Mouse (Mus musculus) urinary bladder, postnatal 14 days (tissue): ENCODE data around the gene Gpr132.

Experiments used
- DNase-seq: peaks from one replicate; pipeline ENCODE4 v3.0.0; 2021; ENCODE audit warnings: low spot score

Gpr132 gene

DNA sequence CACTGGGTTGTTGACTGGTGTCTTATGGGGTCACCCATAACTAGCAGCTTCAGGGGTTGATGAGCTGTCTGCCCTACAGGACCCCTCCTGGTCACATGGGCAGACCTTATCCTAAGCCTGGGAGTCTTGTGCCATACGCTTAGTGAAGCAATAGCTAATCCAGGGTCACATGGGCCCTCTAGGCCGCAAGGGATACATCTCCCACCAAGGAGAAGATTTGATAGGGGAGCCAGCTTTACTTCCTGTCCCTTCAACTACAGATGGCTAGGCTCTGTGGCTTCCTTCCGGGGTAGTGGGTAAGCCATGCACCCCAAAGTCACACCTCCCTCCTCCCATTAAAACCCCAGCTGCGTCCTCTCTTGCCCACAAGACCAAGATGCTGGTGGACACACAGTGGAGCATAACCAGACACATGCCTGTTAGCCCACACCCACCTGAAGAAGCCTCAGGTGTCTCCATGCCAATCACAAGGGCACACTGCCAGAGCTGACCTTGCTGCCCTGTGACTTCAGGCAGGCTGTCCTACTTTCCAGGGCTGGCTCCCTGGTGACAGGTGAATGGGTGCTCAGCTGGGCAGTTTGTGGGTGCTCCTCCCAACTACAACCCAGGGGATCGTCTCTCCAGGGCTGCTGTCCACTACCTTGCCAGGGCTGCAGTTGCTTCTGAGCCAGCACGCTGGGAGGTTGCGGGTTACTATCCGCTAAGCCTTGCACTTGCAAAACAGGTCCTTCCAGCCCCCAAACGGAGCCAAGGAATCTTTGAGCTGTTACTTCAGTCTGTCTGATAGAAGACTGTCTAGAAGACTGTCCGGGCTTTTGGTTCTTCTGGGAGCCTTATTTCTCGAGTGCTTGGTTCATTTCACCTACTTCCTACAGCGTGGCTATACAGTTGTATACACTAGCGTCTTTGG, at the start of gene Gpr132:
Gpr132 (minus strand) TSS at position 51 of the 910 bp plus-strand sequence.
- peak; percentile 78 for DNase-seq

DNA sequence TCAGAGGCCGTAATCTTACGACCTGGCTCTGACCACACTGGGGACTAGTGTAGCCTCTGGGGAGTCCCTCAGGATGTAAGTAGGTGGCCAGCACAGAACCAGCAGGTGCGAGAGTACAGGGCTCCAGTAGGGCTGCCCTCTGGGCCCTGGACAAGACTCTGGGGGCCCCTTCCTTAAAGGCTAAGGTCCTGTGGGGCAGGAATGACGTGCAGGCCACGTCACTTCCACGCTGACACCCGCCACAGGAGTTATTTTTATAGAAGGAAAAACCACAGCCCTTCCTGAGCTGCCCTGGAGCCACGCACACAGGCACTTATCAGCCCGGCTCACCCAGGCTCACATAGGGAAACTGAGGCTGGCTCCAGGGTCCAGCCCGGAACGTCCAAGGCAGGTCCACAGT, 49.5 kb upstream of the Gpr132 start:
- no peak for DNase-seq

DNA sequence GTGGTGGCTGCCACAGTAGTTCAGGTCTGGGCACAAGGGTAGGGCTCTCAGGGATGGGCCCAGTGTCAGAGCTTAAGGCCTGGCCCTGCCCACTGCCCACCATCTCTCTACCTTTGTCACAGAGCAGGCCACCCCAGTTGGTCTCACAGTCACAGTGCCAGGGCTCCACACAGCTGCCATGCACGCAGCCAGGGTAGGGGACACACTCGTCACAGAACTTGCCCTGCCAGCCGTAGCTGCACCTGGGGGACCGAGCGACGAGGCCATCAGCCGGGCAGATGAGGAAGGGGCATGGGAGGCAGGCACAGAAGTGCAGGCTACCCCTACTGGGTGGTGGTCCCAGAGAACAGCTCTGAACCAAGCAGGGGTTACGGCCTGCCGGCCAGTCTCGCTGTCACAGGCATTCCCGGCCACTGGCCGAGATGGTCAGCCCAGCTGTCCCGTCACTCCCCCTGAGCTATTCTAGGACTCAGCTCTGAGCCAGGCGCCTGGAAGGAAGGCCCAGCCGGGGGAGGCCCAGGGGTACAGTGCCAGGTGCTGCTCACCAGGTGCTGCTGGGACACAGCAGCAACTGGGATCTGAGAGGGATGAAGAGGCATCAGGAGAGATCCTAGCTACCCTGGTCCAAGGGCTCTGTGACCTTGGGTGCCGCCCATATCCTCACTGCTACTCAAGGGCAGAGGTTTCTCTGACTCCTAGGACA, 48.8 kb upstream of the Gpr132 start:
- DNase-seq, result no peak

DNA sequence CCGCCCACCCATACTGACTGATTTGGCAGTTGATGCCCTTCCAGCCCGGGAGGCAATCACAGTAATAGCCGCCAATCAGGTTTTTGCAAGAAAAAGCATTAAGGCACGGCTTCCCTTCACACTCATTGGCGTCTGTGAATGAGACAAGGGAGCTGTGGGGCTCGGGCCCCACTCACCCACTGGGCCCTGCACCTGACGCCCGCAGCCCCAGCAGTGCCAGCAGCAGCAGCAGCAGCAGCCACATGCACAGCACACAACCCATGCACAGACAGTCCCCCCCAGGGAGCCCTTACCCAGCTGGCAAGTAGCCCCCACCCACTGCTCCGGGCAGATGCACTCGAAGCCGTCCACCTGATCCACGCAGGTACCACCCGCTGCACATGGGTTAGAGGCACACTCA, 47.6 kb upstream of the Gpr132 start:
- DNase-seq, result no peak

DNA sequence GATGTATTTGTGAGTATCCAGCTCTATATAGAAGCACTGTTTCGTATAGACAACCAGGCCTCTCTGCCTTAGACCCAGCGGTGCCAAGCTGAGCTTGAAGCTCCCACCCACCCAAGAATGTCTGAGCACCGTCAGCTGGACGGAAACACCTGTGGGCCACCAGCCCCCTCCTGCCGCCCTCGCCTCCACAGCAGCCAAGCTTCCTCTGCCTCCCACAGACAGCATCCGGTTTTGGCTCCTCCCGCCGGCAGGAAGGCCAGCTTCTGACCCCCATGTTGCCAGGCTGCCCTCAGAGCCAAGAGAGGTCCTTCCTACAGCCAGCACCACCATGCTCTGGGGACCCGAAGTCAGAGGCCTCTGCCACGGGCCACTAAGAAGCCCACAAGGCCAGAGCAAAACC, 46.5 kb upstream of the Gpr132 start:
- no peak for DNase-seq

DNA sequence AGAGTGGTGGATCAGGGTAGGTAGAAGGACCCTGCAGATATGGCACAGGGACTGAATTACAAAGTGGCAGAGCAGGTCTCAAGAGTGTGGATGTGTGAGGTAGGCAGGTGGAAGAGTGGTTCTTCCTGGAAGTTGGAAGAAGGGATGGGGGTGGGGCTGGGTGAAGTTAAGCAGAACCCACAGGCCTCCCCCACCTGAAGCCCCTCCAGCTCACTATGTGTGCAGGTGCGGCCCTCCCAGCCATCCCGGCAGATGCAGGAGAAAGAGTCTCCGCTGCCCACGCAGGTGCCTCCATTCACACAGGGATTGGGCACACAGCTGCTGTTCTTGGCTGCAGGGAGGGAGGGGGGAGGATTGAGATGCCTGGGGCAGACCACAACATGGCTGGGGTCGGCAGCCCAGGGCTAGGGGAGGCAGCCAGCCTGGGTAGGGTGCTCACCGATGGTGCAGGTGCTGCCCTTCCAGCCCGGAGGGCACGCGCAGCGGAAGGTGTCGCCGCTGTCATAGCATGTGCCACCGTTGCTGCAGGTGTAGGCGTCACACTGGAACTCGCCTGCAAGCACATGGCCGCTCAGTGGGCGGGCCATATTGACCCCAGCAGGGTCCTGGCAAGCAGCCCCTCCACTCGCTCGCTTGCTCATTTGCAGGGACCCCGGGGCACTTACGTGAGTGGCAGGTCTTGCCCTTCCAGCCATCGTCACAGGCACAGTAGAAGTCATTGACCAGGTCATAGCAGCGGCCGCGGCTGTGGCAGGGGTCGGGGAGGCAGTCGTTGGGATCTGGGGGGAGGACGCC, 45.1 kb upstream of the Gpr132 start:
- no peak for DNase-seq

DNA sequence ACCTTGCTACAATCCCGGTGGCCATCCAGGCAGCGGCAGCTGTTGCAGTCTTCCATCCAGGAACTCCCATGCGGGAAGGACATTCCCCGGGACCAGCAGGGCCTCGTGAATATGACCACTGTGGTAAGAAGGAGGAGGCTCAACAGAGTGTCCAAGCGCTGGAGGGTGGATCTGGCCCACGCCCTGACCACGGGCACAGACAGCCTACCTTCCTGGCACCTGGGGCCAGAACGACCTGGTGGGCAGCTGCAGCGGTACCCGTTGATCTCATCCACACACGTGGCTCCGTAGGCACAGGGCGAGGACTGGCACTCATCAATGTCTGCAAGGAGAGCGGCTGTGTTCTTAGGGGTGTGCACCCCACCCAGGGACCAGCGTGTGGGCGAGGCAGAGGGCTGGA, 43.7 kb upstream of the Gpr132 start:
- no peak for DNase-seq

DNA sequence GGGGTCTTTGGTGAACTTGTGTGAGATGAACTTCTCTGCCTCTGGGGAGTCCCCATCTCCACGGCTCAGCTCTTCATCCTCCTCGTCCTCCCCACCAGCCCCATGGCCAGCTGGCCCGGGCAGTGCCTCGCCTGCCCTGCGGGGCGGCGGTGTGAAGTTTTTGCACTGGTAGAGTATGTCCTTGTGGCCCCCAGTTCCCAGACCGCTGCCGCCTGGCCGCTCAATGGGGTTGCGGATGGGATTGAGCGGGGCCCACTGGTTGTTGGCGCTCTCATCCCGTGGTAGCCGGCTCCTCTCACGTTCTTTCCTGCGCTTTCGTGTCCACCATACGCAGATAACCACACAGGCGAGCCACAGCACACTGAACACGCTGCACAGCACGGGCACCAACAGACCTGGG, 41.0 kb upstream of the Gpr132 start:
- no peak for DNase-seq

DNA sequence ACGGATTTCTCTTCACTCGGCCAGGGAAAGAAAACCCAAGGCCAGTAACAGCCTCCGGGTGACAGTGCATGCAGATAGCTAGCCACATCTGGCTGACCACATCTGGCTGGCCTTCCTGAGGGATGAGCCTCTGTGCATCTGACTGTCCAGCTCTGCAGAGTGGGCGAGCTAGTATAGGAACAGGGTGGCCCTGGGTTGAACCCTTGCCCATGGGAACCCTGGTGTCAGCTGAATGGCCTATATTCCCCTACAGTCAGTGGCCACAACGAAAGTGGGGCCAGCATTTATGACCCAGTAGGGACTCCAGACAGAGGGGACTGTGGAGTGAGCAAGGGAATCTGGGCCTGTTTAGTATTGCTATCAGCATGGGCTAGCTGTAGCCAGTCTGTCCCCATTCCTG, 37.0 kb upstream of the Gpr132 start:
- no peak for DNase-seq

DNA sequence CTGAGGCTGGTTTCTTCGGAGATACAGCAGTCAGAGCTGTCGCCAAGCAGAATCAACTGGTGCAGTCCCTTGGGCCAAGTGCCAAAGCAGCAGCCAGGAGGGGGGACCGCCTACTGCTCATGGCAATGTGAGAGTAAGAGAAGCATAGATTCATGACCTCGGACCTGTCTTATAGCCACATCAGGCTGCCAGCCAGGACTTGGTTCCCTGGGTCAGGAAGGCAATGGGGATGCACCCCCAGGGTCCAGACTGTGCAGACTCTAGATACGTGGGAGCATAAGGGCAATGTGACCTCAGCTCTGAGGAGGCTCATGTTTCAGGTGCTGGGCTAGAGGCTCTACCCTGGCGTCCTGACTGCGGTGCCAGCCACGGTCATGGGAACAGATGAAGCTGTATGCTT, 35.9 kb upstream of the Gpr132 start:
- no peak for DNase-seq

DNA sequence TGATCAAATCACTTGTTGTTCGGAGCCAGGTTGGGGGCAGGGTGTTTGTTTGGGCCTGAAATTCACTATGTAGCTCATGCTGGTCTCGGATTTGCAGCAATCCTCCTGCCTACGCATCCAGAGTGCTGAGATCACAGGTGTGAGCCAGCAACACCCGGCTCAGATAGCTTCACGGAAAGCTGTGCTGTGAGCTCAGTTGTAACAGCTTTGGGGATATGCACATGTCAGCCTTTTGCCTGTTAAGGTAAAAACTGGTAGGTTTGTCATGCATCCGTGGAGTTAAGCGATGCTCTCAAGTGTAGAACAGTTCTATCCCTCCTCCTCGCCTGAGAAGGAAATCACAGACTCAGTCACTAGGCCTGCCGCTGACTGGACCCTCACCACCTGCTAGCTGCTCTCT, 32.6 kb upstream of the Gpr132 start:
- DNase-seq, result no peak

DNA sequence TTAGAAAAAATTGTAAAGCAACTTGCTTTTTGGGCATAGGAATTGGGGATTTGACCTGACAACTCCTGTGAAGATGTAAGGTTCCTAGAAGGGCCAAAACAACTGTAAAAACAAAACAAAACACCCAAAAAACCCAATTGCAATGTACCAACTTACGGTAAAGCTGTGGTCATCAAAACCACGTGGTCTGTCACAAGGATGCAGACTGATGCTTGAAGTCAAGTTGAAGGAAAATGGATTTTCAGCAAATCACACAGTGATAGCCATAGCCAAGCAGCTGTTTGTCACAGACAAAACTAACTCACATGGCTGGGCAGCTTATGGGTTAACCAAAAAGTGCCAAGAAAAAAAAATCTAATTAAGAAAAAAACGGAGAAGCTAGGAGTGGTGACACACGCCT, 30.9 kb upstream of the Gpr132 start:
- DNase-seq, result no peak

DNA sequence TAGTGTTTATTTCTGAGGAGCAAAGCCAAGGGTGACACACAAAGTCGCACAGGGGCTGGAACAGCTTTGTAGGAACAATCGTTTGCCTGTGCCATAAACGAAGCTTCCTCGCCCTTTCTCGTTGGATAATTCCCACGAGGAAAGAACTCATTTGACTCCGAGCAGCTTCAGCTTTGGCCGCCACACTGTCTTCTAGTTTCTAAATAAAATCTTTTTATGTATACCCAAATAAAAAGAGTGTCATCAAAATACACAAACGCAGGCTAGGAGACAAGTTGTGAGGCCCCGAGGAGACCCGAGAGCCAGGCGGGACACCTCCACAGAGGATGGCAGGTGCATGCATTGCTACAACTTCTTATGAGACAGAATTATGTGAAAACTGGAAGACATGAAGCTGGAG, 30.3 kb upstream of the Gpr132 start:
- no peak for DNase-seq

DNA sequence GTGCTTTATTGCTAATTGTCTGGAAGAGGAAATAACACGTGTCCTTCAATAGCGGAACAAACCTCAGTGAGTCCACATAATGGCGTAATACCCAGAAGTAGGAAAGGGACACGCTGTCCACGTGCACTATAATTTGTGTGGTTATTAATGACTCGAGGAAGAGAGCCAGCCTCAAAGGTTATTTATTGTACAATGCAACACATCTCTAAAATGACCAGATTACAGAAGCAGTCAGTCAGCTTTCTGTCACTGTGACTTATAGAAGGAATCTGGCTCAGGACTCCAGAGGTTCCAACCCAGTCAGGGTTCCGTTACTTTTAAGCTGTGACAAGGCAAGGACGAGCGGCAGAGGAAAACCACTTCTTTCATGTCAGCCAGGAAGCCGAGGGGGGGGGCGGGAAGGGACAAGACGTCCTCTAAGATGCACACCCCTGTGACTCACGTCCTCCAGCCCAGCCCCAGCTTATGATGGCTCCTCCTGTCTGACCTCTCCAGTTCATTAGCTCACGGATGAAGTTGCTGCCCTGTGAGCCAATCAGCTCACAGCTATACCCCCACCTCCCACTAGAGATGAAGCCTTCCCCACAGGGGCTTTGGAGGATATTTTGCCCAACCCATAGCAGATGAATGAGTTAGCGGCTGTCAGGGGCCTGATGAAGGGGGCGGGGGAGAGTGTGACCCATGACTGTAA, 29.6 kb upstream of the Gpr132 start:
- DNase-seq, result peak; percentile 52

DNA sequence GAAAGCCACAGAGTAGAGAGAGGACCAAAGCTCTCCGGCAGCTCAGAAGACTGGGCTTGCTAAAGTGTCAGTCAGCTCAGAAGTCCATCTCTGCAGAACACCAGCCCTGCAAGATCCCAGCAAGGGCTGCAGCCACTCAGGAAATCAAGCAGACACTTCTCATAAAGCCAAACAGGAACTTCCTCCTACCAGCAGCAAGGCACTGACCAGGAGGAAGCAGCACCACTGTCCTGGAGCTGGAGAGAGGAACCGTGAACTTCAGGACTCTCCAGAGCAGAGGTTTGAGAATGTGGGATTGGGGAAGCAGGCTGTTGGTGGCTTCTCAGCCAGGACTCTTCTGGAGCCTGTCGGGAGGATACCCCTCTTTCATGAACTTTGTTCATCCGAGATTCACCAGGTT, 26.9 kb upstream of the Gpr132 start:
- no peak for DNase-seq

DNA sequence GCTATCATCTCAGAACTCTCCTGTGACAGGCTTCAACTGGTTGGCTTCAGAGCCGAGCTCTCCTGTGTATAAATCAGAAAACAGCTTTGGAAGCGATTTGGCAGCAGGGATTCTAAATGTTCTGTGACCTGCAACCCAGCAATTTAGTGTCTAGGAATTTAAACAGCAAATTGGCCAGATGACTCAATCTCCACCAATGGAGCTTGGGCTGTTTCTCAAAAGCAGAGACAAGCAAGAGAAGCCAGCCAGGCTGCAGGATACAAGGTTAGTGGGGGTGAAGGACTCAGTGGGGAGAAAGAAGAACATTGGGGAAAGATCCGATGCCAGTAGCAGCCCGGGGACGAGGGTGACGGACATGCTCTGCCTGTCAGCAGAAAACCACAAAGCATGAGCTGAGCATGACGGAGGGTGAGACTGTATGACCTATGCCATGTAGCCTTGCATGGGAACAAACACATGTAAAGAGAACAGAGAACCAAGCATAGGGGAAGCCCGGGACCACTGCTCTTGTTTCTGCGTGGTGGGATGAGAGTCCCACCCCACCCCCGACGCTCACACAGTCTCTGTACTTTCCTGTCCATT, 26.4 kb upstream of the Gpr132 start:
- no peak for DNase-seq

DNA sequence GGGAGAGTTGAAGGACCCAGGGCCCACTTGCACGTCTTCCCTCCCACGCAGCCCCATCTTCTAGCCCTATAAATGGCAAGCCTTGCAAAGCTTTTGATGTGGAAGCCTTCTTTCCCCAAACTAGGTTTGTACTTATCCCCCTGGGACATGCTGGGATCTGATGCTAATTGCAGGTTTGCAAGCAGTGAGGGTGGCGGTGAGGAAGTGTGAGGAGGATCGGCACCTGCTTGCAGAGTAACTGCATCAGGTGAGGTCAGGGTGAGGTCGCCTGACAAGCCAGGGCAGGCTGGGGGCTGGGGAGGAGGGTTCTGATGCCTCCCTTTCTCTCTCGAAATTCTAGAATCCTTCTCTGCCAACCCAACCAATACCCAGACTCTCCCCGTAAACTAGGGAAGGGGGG, 17.4 kb upstream of the Gpr132 start:
- DNase-seq, result no peak

DNA sequence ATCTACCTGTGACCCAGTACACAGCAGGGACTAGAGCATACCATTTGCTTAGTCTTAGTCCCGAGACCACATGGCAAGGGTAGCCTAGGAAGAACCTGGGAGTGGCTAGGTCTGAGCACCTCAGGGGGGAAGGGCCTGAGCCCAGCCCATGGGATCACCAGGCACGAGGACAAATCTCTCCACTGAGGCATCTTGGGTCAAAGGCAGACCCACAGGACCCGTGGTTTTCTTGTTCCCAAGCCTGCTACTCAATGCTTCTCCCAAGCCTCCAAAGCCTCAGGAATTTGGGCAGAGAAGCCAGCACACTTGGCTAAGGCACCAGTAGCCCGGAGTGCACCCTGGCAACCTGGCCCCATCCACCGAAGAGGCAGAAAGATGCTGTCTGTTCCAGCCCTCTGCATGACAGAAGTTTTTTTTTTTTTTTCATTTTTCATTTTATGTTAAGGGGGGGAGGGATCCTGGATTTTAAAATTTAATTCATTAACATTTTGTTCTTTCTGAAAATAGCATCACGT, 13.3 kb upstream of the Gpr132 start:
- DNase-seq, result no peak

DNA sequence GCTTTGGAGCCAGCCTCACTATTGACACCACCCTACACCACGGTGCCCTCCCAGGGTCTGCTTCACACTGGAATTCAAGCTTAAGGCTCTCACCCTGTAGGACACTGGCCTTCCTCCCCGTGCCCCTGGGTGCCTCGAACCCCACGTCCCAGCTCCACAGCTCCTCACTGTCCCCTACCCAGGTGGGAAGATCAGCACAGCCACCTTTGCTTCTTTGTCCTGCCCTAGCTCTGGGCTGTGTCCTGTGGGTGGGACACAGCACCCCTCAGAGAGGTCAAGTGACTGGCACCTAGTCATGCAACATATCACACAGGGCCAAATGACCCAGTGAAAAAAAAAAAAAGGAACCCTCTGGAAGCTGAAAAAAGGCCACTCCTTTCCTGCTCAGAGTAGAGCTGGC, 12.6 kb upstream of the Gpr132 start:
- no peak for DNase-seq

DNA sequence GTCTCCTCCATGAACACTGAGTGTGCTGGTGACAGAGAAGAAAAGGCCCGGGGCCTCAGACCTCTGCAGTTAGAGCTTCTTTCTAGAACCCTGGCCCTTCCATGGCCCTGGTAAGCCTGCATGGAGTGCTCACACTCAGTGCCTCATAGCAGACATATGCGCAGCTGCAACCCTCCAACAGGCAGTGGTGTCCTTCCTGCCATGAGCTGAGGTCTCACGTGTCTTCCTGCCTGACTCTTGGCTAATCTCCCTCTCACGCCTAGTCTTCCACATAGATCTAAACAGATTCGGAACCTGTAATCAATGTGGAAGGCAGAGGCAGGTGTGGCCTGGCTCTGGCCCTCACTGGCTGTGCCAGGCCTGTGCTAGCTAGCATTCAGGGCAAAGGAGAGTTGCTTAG, 11.7 kb upstream of the Gpr132 start:
- no peak for DNase-seq

DNA sequence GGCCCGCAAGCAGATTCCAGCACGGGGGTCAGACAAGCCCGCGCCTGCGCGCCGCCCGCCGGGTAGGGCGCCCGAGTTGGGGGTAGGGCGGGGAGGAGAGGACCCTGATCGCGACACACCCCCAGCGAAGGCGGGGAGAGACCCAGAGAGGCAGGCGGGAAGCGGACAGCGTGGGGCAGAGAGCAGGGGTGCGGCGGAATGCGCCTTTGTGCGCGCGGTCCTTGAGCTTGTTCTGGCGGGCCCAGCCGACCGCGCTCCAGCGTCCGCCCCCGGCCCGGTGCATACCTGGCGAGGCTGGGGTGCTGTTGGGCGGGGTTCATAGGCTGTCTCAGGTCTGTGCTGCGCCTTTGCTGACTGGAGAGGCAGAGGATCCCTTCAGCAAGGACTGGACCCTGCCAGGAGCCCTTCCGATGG, 9.6 kb upstream of the Gpr132 start:
- DNase-seq, result peak; percentile 83
